Mouse (Mus musculus) intestine, postnatal 0 days (tissue): ENCODE measurements around the gene Tnfaip2. TPM values are rescaled to one million over a fixed set of nuclear protein-coding genes. Genes with fewer than 3 reads are reported as not detected.
A peak's percentile ranks its signal among the peaks of the same experiment; 100 is the strongest.

Experiments used
- ATAC-seq: fragments of 200-750 bp; cut with Nextera tagmentation; 2 replicates; pipeline ENCODE4 v1.8.0; 2017; ENCODE audit warnings: mild to moderate bottlenecking, moderate TSS enrichment, moderate library complexity
- H3K27ac ChIP-seq: fragments of 300-500 bp; sonication (generic); 2 replicates; pipeline ENCODE4 v1.5.1; 2014; ENCODE audit warnings: mild to moderate bottlenecking, low read depth, low read length, moderate library complexity
- H3K27me3 ChIP-seq: fragments of 300-500 bp; sonication (generic); replicated peaks from 2 replicates; pipeline ENCODE4 v1.6.1; 2014; ENCODE audit warnings: low read length, mixed read lengths; ENCODE audit not compliant: control insufficient read depth, insufficient read depth
- H3K36me3 ChIP-seq: fragments of 300-500 bp; sonication (generic); 2 replicates; pipeline ENCODE4 v1.6.1; 2014; ENCODE audit warnings: mild to moderate bottlenecking, moderate library complexity; ENCODE audit not compliant: control insufficient read depth, insufficient read depth
- H3K4me1 ChIP-seq: fragments of 300-500 bp; sonication (generic); replicated peaks from 2 replicates; pipeline ENCODE4 v1.6.1; 2014; ENCODE audit warnings: antibody characterized with exemption, low read length, mixed read lengths; ENCODE audit not compliant: control insufficient read depth, insufficient read depth
- H3K4me2 ChIP-seq: fragments of 300-500 bp; sonication (generic); replicated peaks from 2 replicates; pipeline ENCODE4 v1.6.1; 2014; ENCODE audit warnings: low read depth, mild to moderate bottlenecking, moderate library complexity
- H3K4me3 ChIP-seq: fragments of 300-500 bp; sonication (generic); 2 replicates; pipeline ENCODE4 v1.5.1; 2014; ENCODE audit warnings: low read depth, low read length
- H3K9ac ChIP-seq: fragments of 300-500 bp; sonication (generic); 2 replicates; pipeline ENCODE4 v1.6.1; 2014; ENCODE audit warnings: mild to moderate bottlenecking, low read depth, low read length
- H3K9me3 ChIP-seq: fragments of 300-500 bp; sonication (generic); 2 replicates; pipeline ENCODE4 v1.6.1; 2016; ENCODE audit warnings: mixed run types; ENCODE audit not compliant: control insufficient read depth
- CTCF ChIP-seq: sonication (generic); IDR thresholded peaks from 2 replicates; pipeline ENCODE4 v1.5.1; 2016; ENCODE audit warnings: low read depth, mild to moderate bottlenecking, control low read depth, antibody characterized with exemption, moderate library complexity
- WGBS: fragments of 180-500 bp; shearing (Covaris S2); extraction: QIAGEN DNeasy Blood & Tissue Kit; methylation state at CpG from one replicate; pipeline ENCODE4 v1.1.7; 2014; 5-methylcytosine and 5-hydroxymethylcytosine counted together
- polyA plus RNA-seq: library from polyadenylated mRNA; unstranded; fragments of >200 nt; fragmentation: Nextera tagmentation; extraction: Ambion mirVana; gene quantifications from 2 replicates; pipeline ENCODE4 v1.2.1, GENCODE M21; 2015

Tnfaip2 gene
- polyA plus RNA-seq, 1 experiment from 2014 or later, result 10.8 TPM

DNA sequence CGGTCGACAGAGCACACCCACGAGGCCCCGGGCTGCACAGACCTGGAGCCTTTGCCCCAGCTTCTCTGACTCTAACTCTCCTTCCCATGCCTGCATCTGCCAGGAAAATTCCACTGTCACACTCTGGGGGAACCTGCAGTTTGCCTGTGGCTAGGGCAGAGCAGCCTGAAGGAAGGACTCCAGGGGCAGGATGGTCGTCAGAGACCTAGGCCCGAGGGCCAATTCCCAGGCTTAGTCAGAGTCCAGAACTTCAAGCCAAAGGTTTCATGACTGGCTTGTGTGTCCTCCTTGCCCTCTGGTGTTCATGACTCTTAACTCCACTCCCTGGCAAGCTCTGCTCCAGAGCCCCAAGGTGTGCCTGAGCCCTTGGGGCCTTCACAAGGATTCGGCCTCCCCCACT lies 25.9 kb downstream of the Tnfaip2 start:
- ATAC-seq, result no peak

DNA sequence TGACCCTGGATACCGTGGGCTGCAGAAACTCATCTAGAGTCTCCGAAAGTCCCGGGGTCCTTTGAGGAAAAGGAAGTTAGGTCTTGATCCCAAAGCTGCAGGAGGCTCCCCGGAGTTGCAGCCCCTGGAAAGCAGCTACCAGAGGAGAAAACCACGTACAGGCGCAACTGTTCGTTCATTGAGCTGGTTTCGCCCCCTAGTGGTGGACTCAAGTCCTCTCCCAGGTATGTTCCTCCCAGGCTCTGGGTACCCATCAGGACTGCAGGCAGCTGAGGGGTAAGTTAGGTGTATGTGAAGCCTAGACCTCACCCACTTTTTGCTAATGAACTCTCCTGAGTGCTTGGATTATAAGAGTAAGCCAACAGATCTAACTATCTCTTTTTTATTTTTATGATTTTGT lies 27.2 kb downstream of the Tnfaip2 start:
- no peaks in the 10 kb centered on the region for H3K36me3 ChIP-seq
- 11% methylated on average over 8 of the region's 8 CpGs for WGBS
- ATAC-seq, result no peak
- no peak overlapping the region for H3K9ac ChIP-seq
- no peak overlapping the region for H3K27ac ChIP-seq
- peaks cover 10% of the 10 kb centered on the region; the same call in 1 of the 2 replicates for H3K27me3 ChIP-seq
- TF ChIP-seq CTCF, result peak; percentile 90
- no peak overlapping the region for H3K4me2 ChIP-seq
- H3K4me1 ChIP-seq, result no peaks in the 10 kb centered on the region
- H3K9me3 ChIP-seq, result no peaks in the 10 kb centered on the region
- H3K4me3 ChIP-seq, result no peak overlapping the region

More for the DNA sequence above, 25.9 kb downstream of the Tnfaip2 start:
- no peaks in the 10 kb centered on the region for H3K4me1 ChIP-seq
- no peak overlapping the region for H3K4me2 ChIP-seq
- H3K27me3 ChIP-seq, result peaks cover 10% of the 10 kb centered on the region; the same call in 1 of the 2 replicates
- 84% methylated on average over 7 of the region's 7 CpGs for WGBS
- TF ChIP-seq CTCF, result no peak
- H3K9ac ChIP-seq, result no peak overlapping the region
- no peaks in the 10 kb centered on the region for H3K36me3 ChIP-seq
- H3K27ac ChIP-seq, result no peak overlapping the region
- no peaks in the 10 kb centered on the region for H3K9me3 ChIP-seq
- no peak overlapping the region for H3K4me3 ChIP-seq

DNA sequence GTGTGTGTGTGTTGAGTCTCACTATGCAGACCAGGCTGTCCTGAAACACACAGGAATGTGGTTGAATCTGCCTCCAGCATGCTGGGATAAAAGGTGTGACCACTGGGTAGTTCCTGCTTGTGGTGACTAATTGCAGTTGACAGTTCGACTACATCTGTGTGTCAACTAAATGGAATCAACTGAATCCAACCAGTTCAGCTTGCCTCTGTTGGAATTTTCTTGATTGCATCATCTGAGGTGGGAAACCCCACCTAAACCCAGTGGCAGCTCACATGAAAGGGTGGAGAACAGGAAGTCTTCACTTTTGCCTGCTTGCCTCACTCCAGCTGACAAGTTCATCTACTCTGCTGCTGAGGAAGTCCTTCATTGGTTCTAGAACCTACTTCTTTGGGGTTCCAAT lies 28.9 kb downstream of the Tnfaip2 start:
- Histone ChIP-seq H3K27ac (no peak overlapping the region), H3K36me3 (no peaks in the 10 kb centered on the region), H3K9me3 (no peaks in the 10 kb centered on the region), H3K4me1 (no peaks in the 10 kb centered on the region), H3K27me3 (peaks cover 10% of the 10 kb centered on the region; the same call in 1 of the 2 replicates), H3K9ac (no peak overlapping the region), H3K4me3 (no peak overlapping the region), H3K4me2 (no peak overlapping the region)
- ATAC-seq, result no peak
- TF ChIP-seq CTCF, result no peak
- 49% methylated on average over 1 of the region's 1 CpGs for WGBS

- 64% methylated on average over 3 of the region's 3 CpGs for WGBS
Observed at GRCm38 (mm10) chr12:111471721-111472120, 29.5 kb downstream of the Tnfaip2 start.

DNA sequence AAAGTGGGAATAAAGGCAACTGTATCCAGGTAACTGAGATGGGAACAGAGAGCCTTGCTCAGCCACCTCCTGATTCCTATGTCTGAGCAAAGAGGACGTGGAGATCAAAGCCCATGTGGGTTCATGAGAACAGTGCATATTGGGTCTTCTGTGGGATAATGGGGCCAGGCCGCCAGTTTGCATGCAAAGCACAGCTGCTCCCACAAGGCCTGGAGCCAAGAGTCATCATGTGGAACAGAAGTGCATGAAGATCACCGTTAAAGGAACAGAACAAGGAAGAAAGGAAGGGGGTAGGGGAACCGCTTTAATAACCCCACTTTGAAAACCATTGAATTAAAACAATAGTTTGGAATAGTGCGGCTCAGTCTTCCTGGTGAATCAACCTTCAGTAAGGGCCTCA lies 30.6 kb downstream of the Tnfaip2 start:
- no peaks in the 10 kb centered on the region for H3K36me3 ChIP-seq
- no peak overlapping the region for H3K9ac ChIP-seq
- H3K27ac ChIP-seq, result no peak overlapping the region
- peaks cover 10% of the 10 kb centered on the region; the same call in 1 of the 2 replicates for H3K27me3 ChIP-seq
- no peak for ATAC-seq
- no peaks in the 10 kb centered on the region for H3K9me3 ChIP-seq
- H3K4me1 ChIP-seq, result no peaks in the 10 kb centered on the region
- no peak overlapping the region for H3K4me2 ChIP-seq
- H3K4me3 ChIP-seq, result no peak overlapping the region
- 78% methylated on average over 5 of the region's 5 CpGs for WGBS
- TF ChIP-seq CTCF, result no peak

More at GRCm38 (mm10) chr12:111471721-111472120, 29.5 kb downstream of the Tnfaip2 start:
- Histone ChIP-seq H3K9ac (no peak overlapping the region), H3K27ac (no peak overlapping the region), H3K36me3 (no peaks in the 10 kb centered on the region), H3K4me2 (no peak overlapping the region), H3K4me3 (no peak overlapping the region), H3K4me1 (no peaks in the 10 kb centered on the region), H3K9me3 (no peaks in the 10 kb centered on the region), H3K27me3 (peaks cover 10% of the 10 kb centered on the region; the same call in 1 of the 2 replicates)
- no peak for ATAC-seq
- no peak for TF ChIP-seq CTCF

- Histone ChIP-seq H3K27ac (no peak overlapping the region), H3K9ac (no peak overlapping the region), H3K4me2 (no peak overlapping the region), H3K36me3 (no peaks in the 10 kb centered on the region), H3K4me1 (no peaks in the 10 kb centered on the region), H3K9me3 (no peaks in the 10 kb centered on the region), H3K27me3 (peaks cover 3% of the 10 kb centered on the region; the same call in 1 of the 2 replicates), H3K4me3 (no peak overlapping the region)
- TF ChIP-seq CTCF, result no peak
- ATAC-seq, result no peak
- 97% methylated on average over 3 of the region's 3 CpGs for WGBS
Observed at GRCm38 (mm10) chr12:111474384-111474783, 32.1 kb downstream of the Tnfaip2 start.
